Mouse (Mus musculus): ENCODE results near the gene Elovl6. TPM values are rescaled to one million over a fixed set of nuclear protein-coding genes. Genes with fewer than 3 reads are reported as not detected.
A peak's percentile ranks its signal among the peaks of the same experiment; 100 is the strongest.

The Elovl6 gene
- polyA plus RNA-seq, 1 experiment = 3.1 TPM

- WGBS = 89% methylated on average over 4 of the region's 4 CpGs
- Histone ChIP-seq H3K36me3 (ENCODE audit: control insufficient read depth, insufficient read depth, low read length) (no peaks in the 10 kb centered on the region), H3K27ac (ENCODE audit: insufficient read depth, low read length) (no peak overlapping the region), H3K27me3 (ENCODE audit: control insufficient read depth, insufficient read depth, low read length) (no peaks in the 10 kb centered on the region), H3K4me3 (ENCODE audit: extremely low read depth, insufficient read depth, insufficient read length) (no peak overlapping the region), H3K4me1 (ENCODE audit: control insufficient read depth, insufficient read depth, insufficient read length) (no peaks in the 10 kb centered on the region)
- DNase-seq (ENCODE audit: low read depth in 1 of 2, low spot score in 2 of 2) = no peak
- TF ChIP-seq POLR2A (IDR thresholded peaks at IDR 0.05; ENCODE audit: low read depth, low read length) = no peak
- no peak for TF ChIP-seq CTCF (IDR thresholded peaks at IDR 0.05; ENCODE audit: extremely low read depth, insufficient read depth, insufficient read length, insufficient replicate concordance)
Measured at GRCm38 (mm10) chr3:129582449-129582848, 50.3 kb downstream of the Elovl6 start.

- H3K4me1 ChIP-seq (ENCODE audit: control insufficient read depth, insufficient read depth, insufficient read length) = no peaks in the 10 kb centered on the region
- whole genome bisulfite sequencing = 86% methylated on average over 5 of the region's 5 CpGs
- no peak overlapping the region for H3K27ac ChIP-seq (ENCODE audit: insufficient read depth, low read length)
- no peak overlapping the region for H3K4me3 ChIP-seq (ENCODE audit: extremely low read depth, insufficient read depth, insufficient read length)
- TF ChIP-seq POLR2A (IDR thresholded peaks at IDR 0.05; ENCODE audit: low read depth, low read length) = no peak
- TF ChIP-seq CTCF (IDR thresholded peaks at IDR 0.05; ENCODE audit: extremely low read depth, insufficient read depth, insufficient read length, insufficient replicate concordance) = no peak
- DNase-seq (ENCODE audit: low read depth in 1 of 2, low spot score in 2 of 2) = no peak
- H3K27me3 ChIP-seq (ENCODE audit: control insufficient read depth, insufficient read depth, low read length) = no peaks in the 10 kb centered on the region
- no peaks in the 10 kb centered on the region for H3K36me3 ChIP-seq (ENCODE audit: control insufficient read depth, insufficient read depth, low read length)
Measured at GRCm38 (mm10) chr3:129583290-129583689, 51.1 kb downstream of the Elovl6 start.

GRCm38 (mm10) chr3:129587916-129588315 is 55.8 kb downstream of the Elovl6 start:
- WGBS = 95% methylated on average over 8 of the region's 8 CpGs
- Histone ChIP-seq H3K27me3 (ENCODE audit: control insufficient read depth, insufficient read depth, low read length) (no peaks in the 10 kb centered on the region), H3K4me1 (ENCODE audit: control insufficient read depth, insufficient read depth, insufficient read length) (no peaks in the 10 kb centered on the region), H3K4me3 (ENCODE audit: extremely low read depth, insufficient read depth, insufficient read length) (no peak overlapping the region), H3K27ac (ENCODE audit: insufficient read depth, low read length) (no peak overlapping the region), H3K36me3 (ENCODE audit: control insufficient read depth, insufficient read depth, low read length) (no peaks in the 10 kb centered on the region)
- TF ChIP-seq CTCF (IDR thresholded peaks at IDR 0.05; ENCODE audit: extremely low read depth, insufficient read depth, insufficient read length, insufficient replicate concordance) = no peak
- no peak for TF ChIP-seq POLR2A (IDR thresholded peaks at IDR 0.05; ENCODE audit: low read depth, low read length)
- DNase-seq (ENCODE audit: low read depth in 1 of 2, low spot score in 2 of 2) = no peak

GRCm38 (mm10) chr3:129588753-129589152 is 56.6 kb downstream of the Elovl6 start:
- no peak overlapping the region for H3K27ac ChIP-seq (ENCODE audit: insufficient read depth, low read length)
- 80% methylated on average over 3 of the region's 3 CpGs for WGBS
- no peaks in the 10 kb centered on the region for H3K4me1 ChIP-seq (ENCODE audit: control insufficient read depth, insufficient read depth, insufficient read length)
- TF ChIP-seq CTCF (IDR thresholded peaks at IDR 0.05; ENCODE audit: extremely low read depth, insufficient read depth, insufficient read length, insufficient replicate concordance) (no peak), POLR2A (IDR thresholded peaks at IDR 0.05; ENCODE audit: low read depth, low read length) (no peak)
- DNase-seq (ENCODE audit: low read depth in 1 of 2, low spot score in 2 of 2) = no peak
- H3K36me3 ChIP-seq (ENCODE audit: control insufficient read depth, insufficient read depth, low read length) = no peaks in the 10 kb centered on the region
- no peak overlapping the region for H3K4me3 ChIP-seq (ENCODE audit: extremely low read depth, insufficient read depth, insufficient read length)
- H3K27me3 ChIP-seq (ENCODE audit: control insufficient read depth, insufficient read depth, low read length) = no peaks in the 10 kb centered on the region

- TF ChIP-seq CTCF (IDR thresholded peaks at IDR 0.05; ENCODE audit: extremely low read depth, insufficient read depth, insufficient read length, insufficient replicate concordance) (no peak), POLR2A (IDR thresholded peaks at IDR 0.05; ENCODE audit: low read depth, low read length) (no peak)
- Histone ChIP-seq H3K27me3 (ENCODE audit: control insufficient read depth, insufficient read depth, low read length) (no peaks in the 10 kb centered on the region), H3K27ac (ENCODE audit: insufficient read depth, low read length) (no peak overlapping the region), H3K4me3 (ENCODE audit: extremely low read depth, insufficient read depth, insufficient read length) (no peak overlapping the region), H3K36me3 (ENCODE audit: control insufficient read depth, insufficient read depth, low read length) (no peaks in the 10 kb centered on the region), H3K4me1 (ENCODE audit: control insufficient read depth, insufficient read depth, insufficient read length) (no peaks in the 10 kb centered on the region)
- no peak for DNase-seq (ENCODE audit: low read depth in 1 of 2, low spot score in 2 of 2)
- 92% methylated on average over 10 of the region's 10 CpGs for WGBS
Measured at GRCm38 (mm10) chr3:129589705-129590104, 57.5 kb downstream of the Elovl6 start.

GRCm38 (mm10) chr3:129590548-129591226 is 58.5 kb downstream of the Elovl6 start:
- Histone ChIP-seq H3K4me1 (ENCODE audit: control insufficient read depth, insufficient read depth, insufficient read length) (no peaks in the 10 kb centered on the region), H3K36me3 (ENCODE audit: control insufficient read depth, insufficient read depth, low read length) (no peaks in the 10 kb centered on the region), H3K4me3 (ENCODE audit: extremely low read depth, insufficient read depth, insufficient read length) (peak overlapping the region; percentile 33; the same call in 1 of the 2 replicates), H3K27me3 (ENCODE audit: control insufficient read depth, insufficient read depth, low read length) (no peaks in the 10 kb centered on the region), H3K27ac (ENCODE audit: insufficient read depth, low read length) (peak overlapping the region; percentile 51; the same call in 1 of the 2 replicates)
- 68% methylated on average over 17 of the region's 17 CpGs for WGBS
- TF ChIP-seq CTCF (IDR thresholded peaks at IDR 0.05; ENCODE audit: extremely low read depth, insufficient read depth, insufficient read length, insufficient replicate concordance) (no peak), POLR2A (IDR thresholded peaks at IDR 0.05; ENCODE audit: low read depth, low read length) (no peak)
- peak; percentile 36 to 68 for DNase-seq (ENCODE audit: low read depth in 1 of 2, low spot score in 2 of 2)

GRCm38 (mm10) chr3:129591251-129591650 is 59.1 kb downstream of the Elovl6 start:
- no peaks in the 10 kb centered on the region for H3K4me1 ChIP-seq (ENCODE audit: control insufficient read depth, insufficient read depth, insufficient read length)
- no peak for TF ChIP-seq CTCF (IDR thresholded peaks at IDR 0.05; ENCODE audit: extremely low read depth, insufficient read depth, insufficient read length, insufficient replicate concordance)
- TF ChIP-seq POLR2A (IDR thresholded peaks at IDR 0.05; ENCODE audit: low read depth, low read length) = no peak
- DNase-seq (ENCODE audit: low read depth in 1 of 2, low spot score in 2 of 2) = no peak
- no peak overlapping the region for H3K27ac ChIP-seq (ENCODE audit: insufficient read depth, low read length)
- H3K27me3 ChIP-seq (ENCODE audit: control insufficient read depth, insufficient read depth, low read length) = no peaks in the 10 kb centered on the region
- WGBS = 91% methylated on average over 9 of the region's 9 CpGs
- no peaks in the 10 kb centered on the region for H3K36me3 ChIP-seq (ENCODE audit: control insufficient read depth, insufficient read depth, low read length)
- no peak overlapping the region for H3K4me3 ChIP-seq (ENCODE audit: extremely low read depth, insufficient read depth, insufficient read length)
